Mouse (Mus musculus) midbrain, postnatal 0 days (tissue): Measurements from ENCODE around the gene Nrg3. TPM values are rescaled to one million over a fixed set of nuclear protein-coding genes. Genes with fewer than 3 reads are reported as not detected.
"Not testable (repeated sequence)": the region's sequence is repeated elsewhere in the genome, so short reads cannot be mapped to it uniquely, and the experiment has no call there.

Experiments used
- ATAC-seq: fragments of 200-750 bp; cut with Nextera tagmentation; 2 replicates; pipeline ENCODE4 v1.8.0; 2017; ENCODE audit warnings: moderate number of reproducible peaks, mild to moderate bottlenecking, moderate TSS enrichment, moderate library complexity; ENCODE audit not compliant: low FRiP score
- DNase-seq: peaks from one replicate; pipeline ENCODE4 v3.0.0-alpha.2; 2015; ENCODE audit warnings: low spot score
- H3K27ac ChIP-seq: fragments of 300-500 bp; sonication (generic); 2 replicates; pipeline ENCODE4 v1.5.1; 2014; ENCODE audit warnings: low read depth, mild to moderate bottlenecking, low read length, mixed read lengths
- H3K27me3 ChIP-seq: fragments of 300-500 bp; sonication (generic); 2 replicates; pipeline ENCODE4 v1.6.1; 2014; ENCODE audit warnings: low read length, control low read depth, mixed read lengths; ENCODE audit not compliant: insufficient read depth
- H3K36me3 ChIP-seq: fragments of 300-500 bp; sonication (generic); 2 replicates; pipeline ENCODE4 v1.6.1; 2014; ENCODE audit warnings: low read length, control low read depth, mixed read lengths; ENCODE audit not compliant: insufficient read depth
- H3K4me1 ChIP-seq: fragments of 300-500 bp; sonication (generic); 2 replicates; pipeline ENCODE4 v1.6.1; 2014; ENCODE audit warnings: mild to moderate bottlenecking, control low read depth, antibody characterized with exemption, low read length, mixed read lengths; ENCODE audit not compliant: insufficient read depth
- H3K4me2 ChIP-seq: fragments of 300-500 bp; sonication (generic); 2 replicates; pipeline ENCODE4 v1.6.1; 2014; ENCODE audit warnings: low read depth, mild to moderate bottlenecking, low read length, mixed read lengths; ENCODE audit not compliant: poor library complexity, severe bottlenecking
- H3K4me3 ChIP-seq: fragments of 300-500 bp; sonication (generic); 2 replicates; pipeline ENCODE4 v1.5.1; 2014; ENCODE audit warnings: low read depth, mild to moderate bottlenecking, low read length, moderate library complexity
- H3K9ac ChIP-seq: fragments of 300-500 bp; sonication (generic); replicated peaks from 2 replicates; pipeline ENCODE4 v1.6.1; 2014; ENCODE audit warnings: mild to moderate bottlenecking, low read length, moderate library complexity, mixed read lengths; ENCODE audit not compliant: poor library complexity, severe bottlenecking
- H3K9me3 ChIP-seq: fragments of 300-500 bp; sonication (generic); 2 replicates; pipeline ENCODE4 v1.6.1; 2016; ENCODE audit warnings: low read length, control low read depth
- CTCF ChIP-seq: IDR thresholded peaks from 2 replicates; pipeline ENCODE4 v1.5.1; 2016; ENCODE audit warnings: antibody characterized with exemption, mild to moderate bottlenecking
- WGBS: fragments of 180-500 bp; shearing (Covaris S2); extraction: QIAGEN DNeasy Blood & Tissue Kit; methylation state at CpG from one replicate; pipeline ENCODE4 v1.1.7; 2014; 5-methylcytosine and 5-hydroxymethylcytosine counted together
- polyA plus RNA-seq: library from polyadenylated mRNA; unstranded; fragments of >200 nt; fragmentation: Nextera tagmentation; extraction: Ambion mirVana; gene quantifications from 2 replicates; pipeline ENCODE4 v1.2.1, GENCODE M21; 2015
- total RNA-seq: library from RNA; depleted of rRNA; stranded (reverse); fragments of >200 nt; gene quantifications from 2 replicates; pipeline ENCODE4 v1.2.3, GENCODE M21; 2014

Nrg3 gene
- total and polyA plus RNA-seq, 2 experiments from 2014 or later, result 11.0 to 41.8 TPM

DNA sequence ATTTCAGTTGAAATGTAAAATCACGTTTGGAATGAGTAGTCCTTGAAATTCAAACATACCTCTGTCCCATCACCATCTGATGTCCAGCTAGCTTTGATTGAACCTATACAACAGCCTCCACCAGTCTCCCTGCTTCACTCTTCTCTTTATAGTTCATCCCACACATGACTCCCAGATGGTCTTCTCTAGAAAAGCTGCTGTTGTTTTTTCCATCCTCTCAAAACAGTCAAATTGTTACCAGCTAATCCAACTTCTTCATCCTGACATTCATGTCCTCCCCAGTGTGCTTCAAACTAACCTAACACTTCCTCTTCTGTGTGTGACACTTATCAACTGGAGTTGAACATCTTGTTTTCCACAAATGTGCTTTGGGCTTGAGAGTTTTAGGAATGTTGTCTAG, 317.4 kb downstream of the Nrg3 start:
- ATAC-seq (no peak), DNase-seq (no peak)
- no peak for TF ChIP-seq CTCF
- Histone ChIP-seq H3K4me2 (no peak overlapping the region), H3K36me3 (no peaks in the 10 kb centered on the region), H3K9ac (no peak overlapping the region), H3K4me1 (no peaks in the 10 kb centered on the region), H3K27ac (no peak overlapping the region), H3K4me3 (no peak overlapping the region), H3K27me3 (no peaks in the 10 kb centered on the region), H3K9me3 (no peaks in the 10 kb centered on the region)
- 55% methylated on average over 1 of the region's 1 CpGs for WGBS

DNA sequence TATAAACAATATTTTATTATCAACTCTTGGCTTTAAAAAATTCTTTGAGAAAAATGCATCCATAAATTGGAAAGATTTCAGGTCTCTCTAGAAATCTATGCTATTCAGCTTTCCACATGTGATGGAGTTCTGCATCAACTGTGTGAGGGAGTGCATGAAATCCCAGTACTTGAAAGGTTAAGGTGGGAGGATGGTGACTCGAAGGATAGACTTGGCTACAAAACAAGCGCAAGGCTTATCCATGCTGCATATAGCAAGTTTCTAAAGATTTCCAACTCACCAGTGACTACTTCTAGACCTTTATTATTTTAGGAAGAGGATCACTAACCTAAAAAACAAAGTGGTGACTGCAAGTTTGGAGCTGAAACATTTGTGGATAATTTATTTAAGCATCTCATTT, 343.1 kb downstream of the Nrg3 start:
- TF ChIP-seq CTCF, result no peak
- no peaks in the 10 kb centered on the region for H3K36me3 ChIP-seq
- 90% methylated on average over 2 of the region's 2 CpGs for WGBS
- H3K27ac ChIP-seq, result no peak overlapping the region
- H3K27me3 ChIP-seq, result no peaks in the 10 kb centered on the region
- no peak overlapping the region for H3K9ac ChIP-seq
- no peaks in the 10 kb centered on the region for H3K4me1 ChIP-seq
- H3K4me2 ChIP-seq, result no peak overlapping the region
- DNase-seq (no peak), ATAC-seq (no peak)
- H3K4me3 ChIP-seq, result no peak overlapping the region
- no peaks in the 10 kb centered on the region for H3K9me3 ChIP-seq

DNA sequence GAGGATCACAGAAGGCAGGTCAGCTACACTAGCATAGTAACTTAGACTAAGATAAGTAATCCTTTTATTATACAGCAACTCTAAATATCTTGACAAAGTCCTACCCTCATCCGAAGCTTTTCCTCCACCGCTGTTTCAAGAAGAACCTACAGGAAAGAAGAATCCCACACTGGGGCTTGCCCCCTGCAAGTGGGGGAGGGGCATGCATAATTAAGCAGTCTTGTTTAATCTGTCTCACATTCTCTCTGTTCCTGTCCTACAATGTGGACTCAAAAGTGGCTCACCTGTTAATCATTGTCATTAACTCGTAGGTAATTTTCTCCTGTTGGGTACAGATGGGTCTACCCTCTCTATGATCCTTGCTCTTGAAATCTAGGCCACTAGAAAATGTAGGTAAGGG, 354.9 kb downstream of the Nrg3 start:
- no peak overlapping the region for H3K9ac ChIP-seq
- no peaks in the 10 kb centered on the region for H3K9me3 ChIP-seq
- no peaks in the 10 kb centered on the region for H3K36me3 ChIP-seq
- H3K4me2 ChIP-seq, result no peak overlapping the region
- H3K27ac ChIP-seq, result no peak overlapping the region
- no peak for DNase-seq
- no peak; the same call in 1 of the 2 replicates for ATAC-seq
- H3K27me3 ChIP-seq, result no peaks in the 10 kb centered on the region
- TF ChIP-seq CTCF, result no peak
- no peak overlapping the region for H3K4me3 ChIP-seq
- WGBS, result 64% methylated on average over 3 of the region's 3 CpGs
- H3K4me1 ChIP-seq, result peaks cover 1% of the 10 kb centered on the region; the same call in 1 of the 2 replicates

DNA sequence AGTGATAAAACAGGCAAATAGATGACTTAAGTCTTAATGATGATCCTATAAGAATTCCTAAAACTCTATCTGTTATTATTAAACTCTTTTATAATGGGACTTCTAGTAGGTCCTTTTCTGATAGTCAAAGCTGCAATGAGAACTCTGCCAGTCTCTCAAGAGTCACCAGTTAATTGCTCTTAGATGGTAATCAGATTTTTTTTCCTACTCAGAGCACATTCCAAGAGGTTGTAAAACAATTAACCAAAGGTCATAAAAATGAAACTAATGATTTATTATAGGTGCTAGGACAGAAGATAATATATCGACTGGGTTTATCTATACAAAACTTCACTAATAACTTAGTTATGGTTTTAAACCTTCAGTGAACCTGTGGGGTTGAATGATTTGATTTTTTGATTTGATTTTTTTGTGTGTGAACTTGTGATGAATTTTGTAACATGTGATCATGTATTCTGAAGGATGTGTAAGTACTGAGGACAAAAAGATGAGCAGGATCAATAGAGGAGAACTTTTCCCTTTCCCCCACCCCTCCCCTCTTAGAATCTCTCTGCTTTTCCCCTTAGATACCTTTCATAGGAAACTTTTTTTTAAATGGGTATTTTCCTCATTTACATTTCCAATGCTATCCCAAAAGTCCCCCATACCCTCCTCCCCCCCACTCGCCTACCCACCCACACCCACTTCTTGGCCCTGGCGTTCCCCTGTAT, 356.2 kb downstream of the Nrg3 start:
- H3K4me2 ChIP-seq, H3K27ac ChIP-seq, H3K36me3 ChIP-seq, H3K9me3 ChIP-seq, H3K9ac ChIP-seq, H3K4me1 ChIP-seq, H3K27me3 ChIP-seq, H3K4me3 ChIP-seq, DNase-seq, ATAC-seq: not testable (repeated sequence)
- WGBS, result 94% methylated on average over 3 of the region's 3 CpGs

DNA sequence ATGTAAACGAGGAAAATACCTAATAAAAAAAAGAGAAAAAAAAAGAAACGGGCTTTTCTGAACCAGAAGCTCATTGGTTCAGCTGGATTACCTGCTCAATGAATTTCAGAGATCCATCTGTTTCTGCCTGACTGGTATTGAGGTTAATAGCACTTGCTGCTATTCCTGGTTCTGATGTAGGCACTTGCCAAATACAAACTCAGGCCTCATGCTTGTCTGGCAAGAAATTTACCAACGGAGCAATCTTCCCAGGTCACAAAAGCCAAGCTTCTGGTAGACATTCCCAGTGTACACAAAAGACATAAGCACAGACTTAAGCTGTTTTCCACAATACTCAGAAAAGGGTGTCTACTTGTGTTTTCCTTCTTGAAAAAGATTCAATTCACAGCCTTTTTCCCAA, 363.3 kb downstream of the Nrg3 start:
- Histone ChIP-seq H3K9me3 (no peaks in the 10 kb centered on the region), H3K36me3 (no peaks in the 10 kb centered on the region), H3K4me3 (no peak overlapping the region), H3K4me2 (no peak overlapping the region), H3K27ac (no peak overlapping the region), H3K4me1 (peaks cover 3% of the 10 kb centered on the region; the same call in 1 of the 2 replicates), H3K9ac (no peak overlapping the region), H3K27me3 (no peaks in the 10 kb centered on the region)
- ATAC-seq (no peak), DNase-seq (no peak)
- 80% methylated on average over 3 of the region's 3 CpGs for WGBS
- no peak for TF ChIP-seq CTCF

DNA sequence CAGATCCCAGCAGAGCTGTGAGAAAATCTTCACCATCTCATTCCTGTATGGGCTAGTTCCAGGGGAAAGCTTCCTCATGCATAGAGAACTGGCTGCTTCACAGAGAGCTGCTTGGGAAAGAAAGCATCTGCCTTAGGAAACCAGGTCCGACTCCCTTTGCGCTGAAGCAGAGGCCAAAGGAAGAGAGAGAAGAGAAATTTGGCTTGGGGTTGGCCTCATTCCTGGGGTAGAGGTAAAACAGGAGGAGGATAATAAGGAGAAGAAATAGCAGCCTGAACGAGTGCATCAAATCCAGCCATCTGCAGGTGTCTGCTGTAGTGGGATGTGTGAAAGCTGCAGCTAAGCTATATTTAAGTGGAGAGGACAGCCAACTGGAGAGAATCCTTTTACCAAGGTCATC, 366.1 kb downstream of the Nrg3 start:
- no peak for ATAC-seq
- 78% methylated on average over 3 of the region's 3 CpGs for WGBS
- no peak for TF ChIP-seq CTCF
- Histone ChIP-seq H3K27ac (no peak overlapping the region), H3K4me3 (no peak overlapping the region), H3K27me3 (no peaks in the 10 kb centered on the region), H3K4me2 (no peak overlapping the region), H3K36me3 (no peaks in the 10 kb centered on the region), H3K9me3 (no peaks in the 10 kb centered on the region), H3K9ac (no peak overlapping the region), H3K4me1 (no peaks in the 10 kb centered on the region; the same call in 1 of the 2 replicates)
- DNase-seq, result no peak
